Mouse (Mus musculus): ENCODE data around the gene Pola2.

The Pola2 gene

DNA sequence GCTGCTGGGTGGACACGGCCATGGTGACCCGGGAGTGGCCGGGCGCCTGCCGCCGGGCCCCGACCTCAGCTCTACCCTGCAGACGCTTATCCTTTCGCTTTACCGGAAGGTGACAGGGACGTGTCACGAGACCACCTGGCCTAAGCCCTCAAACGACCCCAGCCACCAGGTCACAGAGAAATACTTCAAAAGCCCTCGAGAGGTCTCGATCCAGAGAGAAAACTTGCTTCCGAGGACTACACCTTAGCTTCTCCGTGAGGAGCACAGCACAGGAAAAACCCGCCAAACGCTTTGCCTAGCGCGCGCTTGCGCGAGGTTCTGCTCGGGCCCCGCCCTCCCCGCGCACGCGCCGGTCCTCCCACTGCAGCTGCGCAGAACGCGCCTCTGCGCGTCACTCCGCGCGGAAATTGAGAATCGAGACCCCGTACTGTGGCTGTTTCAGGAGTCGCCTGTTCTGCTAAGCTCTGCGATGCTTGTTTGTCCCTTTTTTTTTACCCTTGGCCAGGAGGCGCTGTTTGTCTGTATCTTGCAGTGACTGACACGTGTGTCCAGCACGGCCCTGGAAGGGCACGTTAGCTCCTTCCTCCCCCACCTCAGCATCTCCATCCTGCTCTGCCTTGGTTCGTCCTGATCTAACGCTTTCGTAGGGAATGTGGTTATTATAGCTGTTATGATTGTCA, at the start of gene Pola2:
Gene Pola2, minus strand, starts transcription at position 320 of the 680 bp plus-strand sequence.
- DNase-seq (ENCODE audit: low read depth) = peak; percentile 92

DNA sequence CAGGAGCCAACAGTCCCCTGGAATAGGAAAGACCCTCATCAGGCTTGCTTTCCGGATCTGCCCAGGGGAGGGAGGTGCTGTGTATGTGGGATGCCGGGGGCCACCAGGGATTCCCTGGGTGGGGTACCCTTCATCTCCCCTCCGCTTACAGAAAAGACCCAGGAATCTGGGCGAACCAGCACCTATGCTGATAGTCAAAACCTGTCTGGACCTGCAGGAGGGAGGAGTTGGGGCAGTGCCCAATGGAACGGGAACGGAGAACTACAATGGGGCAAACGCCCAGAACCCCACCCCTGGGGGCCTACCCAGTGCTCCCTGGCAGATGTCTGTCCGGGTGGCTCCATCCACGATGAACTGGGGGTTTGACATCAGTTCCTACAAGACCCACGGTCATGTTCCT, 49.7 kb upstream of the Pola2 start:
- no peak for DNase-seq (ENCODE audit: low read depth)

DNA sequence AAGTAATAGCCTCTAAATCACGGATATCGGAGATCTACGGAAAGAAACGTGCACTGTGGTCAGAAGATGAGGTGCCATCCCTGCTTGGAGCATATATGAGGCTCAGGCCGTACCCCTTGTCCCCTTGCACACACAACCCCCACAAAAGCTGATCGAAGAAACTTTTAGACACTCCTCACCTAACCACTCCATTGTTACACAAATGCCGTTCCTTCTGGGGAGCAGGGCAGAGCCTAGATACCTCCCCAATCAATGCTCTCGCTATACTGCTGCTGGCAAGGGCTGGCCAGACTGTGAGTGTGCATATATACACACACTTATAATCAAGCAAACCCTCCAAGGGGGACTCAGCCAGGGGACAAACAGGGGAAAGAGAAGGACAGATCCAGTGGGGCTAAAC, 45.1 kb upstream of the Pola2 start:
- DNase-seq (ENCODE audit: low read depth) = no peak

DNA sequence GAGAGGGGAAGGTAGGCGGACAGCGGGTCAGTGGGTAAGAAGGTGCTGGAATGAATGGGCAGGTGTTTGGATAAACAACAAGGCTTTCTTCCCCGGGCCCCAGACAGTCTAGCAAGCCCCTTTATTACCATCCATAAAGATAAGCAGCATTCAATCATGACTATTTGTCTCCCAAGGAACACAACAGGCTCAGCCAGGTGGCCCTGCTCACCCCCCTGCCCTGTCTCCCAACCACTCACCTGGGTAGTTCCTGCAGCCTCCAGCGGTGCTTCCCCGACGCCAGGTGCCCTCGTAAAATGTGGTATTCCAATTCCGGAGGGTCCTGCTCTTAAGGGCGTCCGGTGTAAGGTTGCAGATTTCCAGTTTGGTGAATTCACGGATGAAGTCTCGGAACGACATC, 43.0 kb upstream of the Pola2 start:
- no peak for DNase-seq (ENCODE audit: low read depth)

DNA sequence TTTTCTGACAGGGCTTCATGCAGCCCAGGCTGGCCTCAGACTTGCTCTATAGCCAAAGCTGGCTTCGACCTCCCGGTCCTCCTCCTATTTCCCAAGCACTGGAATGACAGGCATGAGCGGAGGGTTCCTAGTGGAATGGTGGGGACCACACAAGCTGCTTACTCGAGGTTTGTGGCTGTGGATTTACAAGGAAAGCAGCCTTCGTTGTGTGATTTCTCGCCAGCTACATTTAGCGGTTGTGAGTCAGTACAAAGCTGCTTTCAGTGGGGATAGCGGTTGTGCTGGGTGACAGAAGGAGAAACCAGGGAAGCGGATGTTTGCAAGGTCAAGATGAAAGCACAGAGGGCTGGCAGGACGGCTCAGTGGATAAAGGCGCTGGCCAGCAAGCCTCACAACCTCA, 41.5 kb upstream of the Pola2 start:
- DNase-seq (ENCODE audit: low read depth) = no peak

DNA sequence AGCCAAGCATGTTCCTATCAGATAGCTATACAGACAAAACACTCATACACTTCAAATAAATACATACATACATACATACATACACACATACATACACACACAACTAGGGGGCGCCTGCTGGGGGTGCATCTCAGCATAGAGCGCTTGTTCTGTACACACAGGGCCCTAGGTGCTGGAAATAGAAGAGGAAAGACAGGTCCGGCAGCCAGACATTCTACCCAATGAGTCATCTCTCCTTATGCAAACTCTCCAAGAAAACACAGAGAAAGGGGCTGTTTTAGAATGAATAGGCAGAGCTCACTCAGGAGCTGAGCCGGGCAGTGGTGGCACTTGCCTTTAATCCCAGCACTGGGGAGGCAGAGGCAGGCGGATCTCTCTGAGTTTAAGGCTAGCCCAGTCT, 36.0 kb upstream of the Pola2 start:
- DNase-seq (ENCODE audit: low read depth) = no peak

DNA sequence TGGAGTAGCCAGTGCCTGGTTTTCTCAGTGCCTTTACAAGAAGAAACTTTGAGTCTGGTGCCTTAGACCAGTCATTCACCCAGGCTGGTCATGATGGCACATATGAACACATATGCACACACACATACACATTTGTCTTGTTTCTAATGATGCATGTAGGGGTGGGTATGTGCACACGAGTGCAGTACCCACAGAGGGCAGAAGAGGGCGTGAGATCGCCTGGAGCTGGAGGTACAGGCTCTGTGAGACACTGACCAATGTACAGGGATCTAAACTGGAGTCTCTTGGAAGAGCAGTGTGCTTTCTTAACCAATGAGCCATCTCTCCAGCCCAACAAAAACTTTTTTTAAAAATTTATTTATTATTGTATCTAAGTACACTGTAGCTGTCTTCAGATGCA, 34.2 kb upstream of the Pola2 start:
- no peak for DNase-seq (ENCODE audit: low read depth)

DNA sequence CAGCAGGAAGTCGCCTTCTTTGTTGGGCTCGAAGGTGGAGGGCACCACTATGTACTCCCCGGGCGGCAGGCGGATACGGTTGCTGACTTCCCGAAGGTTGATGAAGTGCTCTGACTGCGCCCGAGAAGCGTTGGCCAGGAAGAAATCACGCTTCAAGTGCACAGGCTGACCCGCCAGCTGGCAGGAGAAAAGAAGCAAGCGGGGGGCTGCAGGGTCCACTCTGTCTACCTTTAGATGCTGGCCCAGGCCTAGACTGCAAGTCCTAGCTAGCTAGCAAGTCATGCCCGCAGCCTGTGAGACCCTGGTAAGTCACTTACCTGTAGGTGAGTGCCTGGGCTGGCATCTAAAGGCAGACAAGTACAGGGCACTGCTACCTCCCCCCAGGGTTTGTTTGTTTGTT, 30.7 kb upstream of the Pola2 start:
- no peak for DNase-seq (ENCODE audit: low read depth)

DNA sequence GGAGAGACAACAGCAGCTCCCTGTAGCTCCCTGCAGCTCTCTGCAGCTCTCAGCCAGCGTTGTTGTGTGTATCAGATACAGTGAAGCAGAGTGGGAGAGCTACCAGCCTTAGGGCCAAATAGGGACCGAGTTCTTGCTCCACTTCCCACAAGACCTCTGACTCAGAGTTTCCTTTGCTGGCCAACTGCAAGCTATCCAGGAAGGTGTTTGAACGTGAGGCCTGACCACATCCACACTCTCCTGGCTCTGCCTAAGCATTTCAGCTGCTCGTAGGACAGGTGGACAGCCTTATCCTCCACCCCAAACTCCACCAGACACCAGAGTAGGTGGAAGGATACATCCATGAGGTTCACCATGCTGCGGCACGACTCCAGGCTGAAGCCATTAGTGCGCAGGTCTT, 28.0 kb upstream of the Pola2 start:
- no peak for DNase-seq (ENCODE audit: low read depth)

DNA sequence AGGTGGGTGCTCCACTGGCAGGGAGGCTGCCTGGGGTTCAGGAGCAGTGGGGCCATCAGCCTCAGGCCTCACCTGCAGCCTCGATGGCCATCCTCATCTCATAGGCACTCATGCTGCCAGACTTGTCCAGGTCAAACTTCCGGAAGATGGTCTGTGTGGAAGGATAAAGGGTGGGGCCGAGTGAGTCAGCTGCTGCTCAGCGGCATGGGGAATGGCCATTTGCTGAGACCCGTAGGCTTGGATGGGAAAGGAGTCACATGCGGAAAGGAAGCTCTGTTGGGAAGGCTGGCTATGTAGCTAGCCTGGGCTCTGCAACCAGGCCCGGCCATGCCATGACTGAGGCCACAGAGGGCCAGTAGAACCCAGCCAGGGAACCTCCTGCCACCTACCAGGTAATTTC, 27.5 kb upstream of the Pola2 start:
- no peak for DNase-seq (ENCODE audit: low read depth)

DNA sequence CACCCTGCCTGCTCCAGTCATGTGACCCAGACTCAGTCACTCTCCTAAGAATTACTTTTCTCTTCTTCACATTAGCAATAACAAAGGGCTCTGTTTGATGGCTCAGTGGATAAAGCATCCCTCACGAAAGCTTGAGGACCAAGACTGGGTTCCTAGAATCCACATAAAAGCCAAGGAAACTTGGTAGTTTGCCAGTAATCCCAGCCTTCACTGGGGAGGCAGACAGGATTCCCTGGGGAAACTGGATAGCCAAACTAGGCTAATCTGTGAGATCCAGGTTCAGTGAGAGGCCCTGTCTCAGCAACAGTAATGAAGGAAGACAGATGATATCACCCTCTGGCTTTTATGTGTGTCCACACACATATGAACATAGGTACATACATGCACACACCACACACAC, 26.9 kb upstream of the Pola2 start:
- no peak for DNase-seq (ENCODE audit: low read depth)

DNA sequence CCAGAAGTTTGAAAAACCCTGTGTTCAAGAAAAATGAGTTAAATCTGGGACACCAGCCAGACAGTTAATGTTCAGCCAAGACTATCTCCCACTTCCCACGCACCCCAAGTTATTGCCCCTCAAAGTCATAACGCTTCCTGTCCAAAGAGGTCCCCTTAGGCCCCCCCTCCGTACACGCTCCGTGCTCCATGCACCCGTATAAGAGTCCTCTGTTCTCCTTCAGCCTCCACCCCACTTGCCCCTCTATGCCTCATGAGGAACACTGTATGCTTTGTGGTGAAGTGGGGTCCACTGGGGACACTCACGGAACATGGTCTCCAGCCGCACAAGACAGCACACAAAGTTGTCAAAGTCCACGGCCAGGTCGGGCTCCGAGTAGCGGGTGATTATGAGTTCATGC, 26.0 kb upstream of the Pola2 start:
- no peak for DNase-seq (ENCODE audit: low read depth)

DNA sequence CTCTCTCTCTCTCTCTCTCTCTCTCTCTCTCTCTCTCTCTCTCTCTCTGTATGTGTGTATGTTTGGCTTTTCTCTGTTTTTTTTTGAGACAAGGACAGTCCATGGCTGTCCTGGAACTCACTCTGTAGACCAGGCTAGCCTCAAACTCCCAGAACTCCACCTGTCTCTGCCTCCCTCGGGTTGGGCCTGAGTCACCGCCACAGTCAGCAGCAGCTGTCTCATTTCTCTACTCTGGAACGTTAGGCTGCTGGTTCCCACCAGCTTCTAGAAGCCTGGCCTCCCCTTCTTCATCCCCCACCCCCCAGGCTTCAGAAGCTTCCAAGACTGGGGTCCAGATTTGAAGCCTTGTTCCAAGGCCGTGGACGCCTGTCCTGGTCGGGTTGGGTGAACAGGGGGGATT, 25.6 kb upstream of the Pola2 start:
- no peak for DNase-seq (ENCODE audit: low read depth)

DNA sequence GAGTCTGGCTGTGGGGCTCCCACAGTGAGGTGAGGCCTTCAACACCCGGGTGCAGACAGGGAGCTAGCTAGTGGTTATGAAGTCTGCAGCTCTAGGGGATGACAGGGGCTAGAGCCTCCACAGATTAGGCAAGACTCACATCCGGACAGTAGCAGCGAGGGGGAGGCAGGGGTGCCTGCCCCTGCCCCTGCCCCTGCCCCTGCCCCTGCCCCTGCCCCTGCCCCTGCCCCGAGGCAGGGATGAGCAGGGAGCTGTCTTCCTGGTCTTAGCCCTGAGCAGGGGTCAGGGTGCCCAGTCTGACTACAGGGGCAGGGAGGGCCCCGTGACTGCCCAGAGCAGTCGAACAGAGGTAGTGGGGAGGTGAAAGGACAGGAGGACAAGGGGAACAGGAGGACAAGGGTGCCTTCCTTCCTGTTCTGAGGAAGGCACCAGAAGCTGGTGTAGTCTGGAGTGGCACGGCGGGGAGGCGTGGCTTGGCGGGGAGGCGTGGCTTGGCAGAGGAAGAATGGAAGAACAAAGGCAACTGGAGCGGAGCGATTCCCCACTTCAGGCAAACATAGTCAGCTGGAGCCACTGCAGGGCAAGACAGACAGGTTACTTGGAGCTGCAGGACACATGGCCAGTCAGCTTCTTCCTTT, 24.9 kb upstream of the Pola2 start:
- peak; percentile 46 for DNase-seq (ENCODE audit: low read depth)

DNA sequence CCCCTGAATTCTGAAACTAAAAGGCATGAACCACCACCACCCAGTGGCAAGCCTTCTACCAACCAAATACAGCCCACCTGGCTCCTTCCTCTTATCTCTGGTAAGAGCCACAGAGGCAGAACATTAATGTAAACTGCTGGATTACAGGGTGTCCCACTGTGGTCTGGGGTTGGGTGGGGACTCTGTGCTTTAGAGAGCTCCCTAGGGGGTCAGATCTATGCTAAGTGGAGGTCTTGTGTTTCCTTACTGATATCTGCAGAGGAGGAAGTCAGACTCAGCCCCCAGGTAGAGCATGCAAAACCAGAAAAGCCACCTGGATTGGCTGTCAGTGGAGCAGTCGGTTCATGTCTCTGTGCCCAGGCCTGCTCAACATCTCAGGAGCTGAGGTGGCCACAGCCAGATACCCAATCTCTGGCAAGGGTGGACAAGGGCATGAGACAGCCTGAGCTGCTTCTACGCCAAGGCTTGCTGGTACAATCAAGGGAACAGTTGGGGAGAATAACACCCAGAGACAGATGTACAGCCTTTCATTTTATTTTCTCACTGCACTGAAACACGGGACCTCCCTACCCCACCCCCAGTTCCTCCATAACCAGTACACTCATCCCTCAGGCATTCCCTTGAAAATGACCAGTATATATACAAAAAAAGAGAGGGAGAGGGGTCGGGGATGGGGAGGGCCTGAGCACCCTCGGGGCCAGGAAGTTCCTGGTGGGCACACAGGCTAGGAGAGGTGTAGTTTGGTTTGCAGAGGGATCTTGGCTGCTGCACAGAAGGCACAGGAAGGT, 24.2 kb upstream of the Pola2 start:
- DNase-seq (ENCODE audit: low read depth) = no peak

DNA sequence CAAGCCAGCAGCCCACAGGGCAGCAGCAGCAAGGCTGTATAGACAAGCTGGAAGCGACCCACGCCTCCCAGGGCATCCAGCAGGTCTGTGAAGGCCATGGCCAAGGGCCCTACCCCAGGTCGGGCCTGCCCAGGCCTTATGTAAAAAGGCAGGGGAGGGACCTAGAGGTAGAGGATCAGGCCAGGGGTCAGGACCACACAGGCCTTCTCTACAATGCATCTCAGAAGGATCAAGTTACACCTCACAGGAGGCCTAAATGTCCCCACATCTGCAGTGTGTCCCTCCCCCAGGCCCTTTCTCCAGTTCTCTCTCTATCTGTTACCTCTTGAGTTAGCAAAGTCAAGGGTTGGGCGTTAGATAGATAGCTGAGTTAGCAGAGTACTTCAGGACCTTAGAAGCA, 22.0 kb upstream of the Pola2 start, which contains the start of gene Slc22a20:
Gene Slc22a20, minus strand, starts transcription at position 101 of the 400 bp plus-strand sequence.
- no peak for DNase-seq (ENCODE audit: low read depth)

DNA sequence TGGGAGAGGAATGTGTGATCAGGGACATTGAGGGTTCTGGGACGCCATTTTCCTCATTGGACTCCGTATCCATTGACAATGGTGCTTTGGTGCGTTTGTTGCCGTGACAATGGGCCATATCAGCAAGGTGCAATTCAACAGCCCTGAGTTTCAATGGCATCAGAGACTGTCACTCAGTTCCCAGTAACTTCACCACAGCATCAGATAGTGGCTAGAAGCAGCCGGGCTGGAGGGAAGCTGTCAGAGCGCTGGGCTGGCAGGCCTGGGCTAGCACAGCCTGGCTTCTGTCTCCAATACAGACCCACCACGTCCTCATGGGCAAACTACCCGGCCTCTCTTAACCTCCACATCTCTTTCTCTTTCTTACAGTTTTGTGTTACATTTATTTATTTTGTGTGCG, 16.5 kb upstream of the Pola2 start:
- no peak for DNase-seq (ENCODE audit: low read depth)

DNA sequence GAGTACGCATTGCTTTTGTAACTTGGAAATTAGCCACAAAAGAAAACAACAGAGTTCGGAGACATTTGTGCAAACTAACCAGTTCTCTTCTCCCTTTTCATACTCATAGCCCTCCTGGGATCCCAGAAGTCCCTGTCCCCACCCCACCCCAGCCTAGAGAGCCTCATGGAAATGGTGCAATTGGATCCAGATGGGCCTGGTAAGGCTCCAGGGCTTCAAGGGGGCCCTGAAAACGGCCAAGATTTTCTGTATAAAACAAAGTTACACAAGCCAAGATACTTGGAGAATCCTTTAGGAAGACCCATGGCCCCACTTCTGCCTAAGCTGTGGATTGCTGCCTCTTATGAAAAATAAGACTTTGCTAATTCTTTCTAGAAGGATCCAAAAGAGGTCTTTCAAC, 13.7 kb upstream of the Pola2 start:
- no peak for DNase-seq (ENCODE audit: low read depth)

DNA sequence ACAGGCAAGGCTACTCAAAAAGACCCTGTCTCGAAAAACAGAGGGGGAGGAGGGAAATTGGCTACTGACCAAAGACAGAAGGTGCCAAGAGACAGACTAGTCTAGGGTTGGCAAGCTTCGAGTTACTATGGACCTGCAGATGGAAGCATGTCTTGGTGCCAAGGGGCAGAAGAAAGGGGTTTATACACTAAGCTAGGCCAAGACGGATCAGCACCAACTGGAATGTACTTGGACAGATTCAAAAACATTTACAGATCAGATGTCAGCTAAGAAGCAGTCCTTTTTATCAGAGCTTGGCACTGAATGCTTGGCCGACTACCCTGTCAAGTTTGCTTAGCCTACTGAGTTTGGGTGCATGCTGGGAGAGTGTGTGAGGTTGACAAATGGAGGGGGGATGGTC, 11.7 kb upstream of the Pola2 start:
- no peak for DNase-seq (ENCODE audit: low read depth)

DNA sequence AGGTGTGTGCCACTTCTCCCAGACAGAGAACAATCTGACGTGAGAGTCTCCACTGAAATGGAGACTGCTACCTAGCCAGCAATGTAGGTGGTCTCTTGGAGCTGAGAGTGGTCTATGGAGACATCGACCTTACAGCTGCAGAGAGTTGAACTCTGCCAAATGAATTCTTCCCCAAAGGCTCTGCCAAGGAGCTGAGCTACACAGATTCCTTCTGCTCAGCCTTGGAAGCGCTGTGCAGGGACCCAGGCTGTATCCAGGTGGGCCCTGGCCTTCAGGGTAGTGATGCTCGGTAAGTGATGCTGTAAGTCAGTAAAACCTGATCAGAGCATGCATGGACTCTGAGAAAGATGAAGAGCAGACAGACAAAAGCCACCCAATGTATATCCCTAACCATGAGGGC, 11.1 kb upstream of the Pola2 start:
- DNase-seq (ENCODE audit: low read depth) = no peak

DNA sequence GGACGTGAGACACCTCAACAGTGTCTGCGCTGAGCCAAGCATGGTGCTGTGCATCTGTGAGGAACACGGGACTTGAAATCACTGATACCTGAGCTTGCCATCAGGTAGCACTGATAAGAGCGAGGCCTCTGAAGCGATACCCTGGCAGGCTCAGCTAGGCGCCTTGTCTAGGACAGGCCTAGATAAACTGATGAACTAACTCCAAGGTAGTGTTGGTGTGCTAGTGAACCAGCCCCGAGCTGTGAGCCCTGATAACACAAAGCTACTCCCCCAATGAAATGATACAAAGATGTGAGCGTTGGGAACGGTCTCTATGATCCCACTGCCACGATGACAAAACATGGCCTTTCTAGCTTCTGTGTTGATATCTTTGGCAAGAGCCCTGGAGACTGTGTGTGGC, 3.7 kb upstream of the Pola2 start:
- no peak for DNase-seq (ENCODE audit: low read depth)

DNA sequence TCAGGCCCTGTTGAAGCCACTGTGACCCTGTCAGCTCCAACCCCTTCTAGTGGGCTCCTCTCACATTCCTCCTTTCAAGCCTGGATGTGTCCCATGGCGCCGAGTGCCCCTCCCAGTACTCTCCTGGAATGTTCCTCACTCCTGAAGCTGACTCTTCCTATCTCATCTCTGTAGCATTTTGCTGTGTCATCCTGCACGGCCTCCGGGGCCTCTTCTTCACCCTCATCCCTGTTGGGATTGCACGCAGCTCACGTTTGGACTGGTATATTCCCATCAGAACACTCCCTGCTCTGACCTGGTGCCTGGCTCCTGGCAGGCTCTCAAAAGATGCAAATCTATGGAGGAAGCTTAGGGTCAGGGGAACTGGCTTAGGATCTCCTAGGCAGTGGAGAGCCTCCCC, 2.8 kb upstream of the Pola2 start:
- no peak for DNase-seq (ENCODE audit: low read depth)

DNA sequence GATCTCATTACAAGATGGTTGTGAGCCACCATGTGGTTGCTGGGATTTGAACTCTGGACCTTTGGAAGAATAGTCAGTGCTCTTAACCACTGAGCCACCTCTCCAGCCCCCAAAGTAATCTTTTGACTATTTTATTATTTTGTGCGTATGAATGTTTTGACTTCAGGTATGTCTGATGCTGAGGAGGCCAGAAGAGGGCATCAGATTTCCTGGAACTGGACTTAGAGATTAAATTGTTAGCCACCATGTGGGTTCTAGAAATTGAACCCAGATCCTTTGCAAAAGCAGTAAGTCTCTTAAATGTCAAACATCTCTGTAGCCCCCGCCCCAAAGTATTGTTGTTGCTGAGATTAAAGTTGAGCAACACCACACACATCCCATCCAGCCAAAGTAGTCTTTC, 1.9 kb upstream of the Pola2 start:
- no peak for DNase-seq (ENCODE audit: low read depth)
